Mouse (Mus musculus): ENCODE data around the gene Cntn3. TPM values are rescaled to one million over a fixed set of nuclear protein-coding genes. Genes with fewer than 3 reads are reported as not detected.

Cntn3 gene
- polyA plus RNA-seq, 1 experiment from 2014 or later = 4.0 TPM

DNA sequence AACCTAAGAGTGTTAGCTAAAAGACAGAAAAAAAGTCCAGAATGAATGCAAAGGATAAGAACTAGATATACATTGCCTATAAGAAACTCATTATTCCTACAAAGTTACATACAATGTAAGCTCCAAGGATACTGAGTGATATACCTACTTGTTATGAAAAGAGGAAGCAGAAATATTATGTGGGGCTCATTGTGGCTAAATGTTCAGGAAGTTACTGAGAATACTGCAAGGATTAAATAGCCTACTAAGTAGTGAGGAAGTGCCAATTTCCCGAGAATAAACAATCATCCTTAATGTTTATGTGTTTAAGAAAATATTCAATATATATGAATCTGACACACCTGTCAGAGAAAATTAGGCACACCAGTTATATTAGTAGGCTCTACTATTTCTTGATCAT is 341.9 kb downstream of the Cntn3 start:
- WGBS = 84% methylated on average over 1 of the region's 1 CpGs
- Histone ChIP-seq H3K4me2 (ENCODE audit: low read length) (no peak overlapping the region), H3K9ac (replicated peaks; ENCODE audit: low read length) (no peak overlapping the region), H3K9me3 (ENCODE audit: control insufficient read depth, low read length) (no peaks in the 10 kb centered on the region), H3K27ac (replicated peaks; ENCODE audit: low read depth, low read length) (no peak overlapping the region), H3K36me3 (ENCODE audit: control insufficient read depth, insufficient read depth, low read length) (no peaks in the 10 kb centered on the region), H3K4me1 (ENCODE audit: control insufficient read depth, insufficient read depth, low read length) (no peaks in the 10 kb centered on the region), H3K4me3 (replicated peaks; ENCODE audit: low read depth, low read length) (no peak overlapping the region), H3K27me3 (ENCODE audit: control insufficient read depth, insufficient read depth, low read length) (no peaks in the 10 kb centered on the region)
- ATAC-seq (ENCODE audit: low FRiP score, low TSS enrichment) = no peak
- DNase-seq = no peak

GRCm38 (mm10) chr6:102186316-102186715 is 386.6 kb downstream of the Cntn3 start:
- ATAC-seq (ENCODE audit: low FRiP score, low TSS enrichment) (no peak), DNase-seq (no peak)
- WGBS = 30% methylated on average over 1 of the region's 1 CpGs
- Histone ChIP-seq H3K4me3 (replicated peaks; ENCODE audit: low read depth, low read length) (no peak overlapping the region), H3K4me2 (ENCODE audit: low read length) (no peak overlapping the region), H3K9ac (replicated peaks; ENCODE audit: low read length) (no peak overlapping the region), H3K36me3 (ENCODE audit: control insufficient read depth, insufficient read depth, low read length) (no peaks in the 10 kb centered on the region), H3K4me1 (ENCODE audit: control insufficient read depth, insufficient read depth, low read length) (no peaks in the 10 kb centered on the region), H3K27ac (replicated peaks; ENCODE audit: low read depth, low read length) (no peak overlapping the region), H3K27me3 (ENCODE audit: control insufficient read depth, insufficient read depth, low read length) (no peaks in the 10 kb centered on the region), H3K9me3 (ENCODE audit: control insufficient read depth, low read length) (no peaks in the 10 kb centered on the region)

DNA sequence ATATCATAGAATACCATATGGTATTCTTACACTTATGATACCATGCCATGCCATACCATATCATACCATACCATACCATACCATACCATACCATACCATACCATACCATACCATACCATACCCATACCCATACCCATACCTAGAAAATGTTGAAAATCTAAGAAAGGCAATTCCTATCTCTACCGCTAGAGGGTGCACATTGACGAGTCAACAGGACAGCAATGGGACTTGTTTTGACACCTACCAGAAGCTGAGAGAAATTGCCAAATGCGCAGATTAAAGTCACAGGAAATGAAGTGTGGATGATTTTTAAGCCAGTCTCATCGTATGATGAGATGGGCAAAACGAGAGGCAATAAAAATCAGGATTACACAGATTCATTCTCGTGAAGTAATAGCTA is 402.0 kb downstream of the Cntn3 start:
- Histone ChIP-seq H3K9me3 (ENCODE audit: control insufficient read depth, low read length) (no peaks in the 10 kb centered on the region), H3K27ac (replicated peaks; ENCODE audit: low read depth, low read length) (no peak overlapping the region), H3K4me1 (ENCODE audit: control insufficient read depth, insufficient read depth, low read length) (no peaks in the 10 kb centered on the region), H3K4me2 (ENCODE audit: low read length) (no peak overlapping the region), H3K9ac (replicated peaks; ENCODE audit: low read length) (no peak overlapping the region), H3K36me3 (ENCODE audit: control insufficient read depth, insufficient read depth, low read length) (no peaks in the 10 kb centered on the region), H3K27me3 (ENCODE audit: control insufficient read depth, insufficient read depth, low read length) (no peaks in the 10 kb centered on the region), H3K4me3 (replicated peaks; ENCODE audit: low read depth, low read length) (no peak overlapping the region)
- ATAC-seq (ENCODE audit: low FRiP score, low TSS enrichment) = no peak
- 42% methylated on average over 6 of the region's 6 CpGs for WGBS
- peak; percentile 68 for DNase-seq

- no peak for DNase-seq
- no peaks in the 10 kb centered on the region for H3K27me3 ChIP-seq (ENCODE audit: control insufficient read depth, insufficient read depth, low read length)
- H3K4me2 ChIP-seq (ENCODE audit: low read length) = no peak overlapping the region
- H3K4me3 ChIP-seq (replicated peaks; ENCODE audit: low read depth, low read length) = no peak overlapping the region
- H3K9me3 ChIP-seq (ENCODE audit: control insufficient read depth, low read length) = no peaks in the 10 kb centered on the region
- H3K4me1 ChIP-seq (ENCODE audit: control insufficient read depth, insufficient read depth, low read length) = no peaks in the 10 kb centered on the region
- H3K27ac ChIP-seq (replicated peaks; ENCODE audit: low read depth, low read length) = no peak overlapping the region
- WGBS = 90% methylated on average over 3 of the region's 3 CpGs
- no peak overlapping the region for H3K9ac ChIP-seq (replicated peaks; ENCODE audit: low read length)
- ATAC-seq (ENCODE audit: low FRiP score, low TSS enrichment) = no peak
- no peaks in the 10 kb centered on the region for H3K36me3 ChIP-seq (ENCODE audit: control insufficient read depth, insufficient read depth, low read length)
Observed at GRCm38 (mm10) chr6:102161186-102161585, 411.7 kb downstream of the Cntn3 start.

DNA sequence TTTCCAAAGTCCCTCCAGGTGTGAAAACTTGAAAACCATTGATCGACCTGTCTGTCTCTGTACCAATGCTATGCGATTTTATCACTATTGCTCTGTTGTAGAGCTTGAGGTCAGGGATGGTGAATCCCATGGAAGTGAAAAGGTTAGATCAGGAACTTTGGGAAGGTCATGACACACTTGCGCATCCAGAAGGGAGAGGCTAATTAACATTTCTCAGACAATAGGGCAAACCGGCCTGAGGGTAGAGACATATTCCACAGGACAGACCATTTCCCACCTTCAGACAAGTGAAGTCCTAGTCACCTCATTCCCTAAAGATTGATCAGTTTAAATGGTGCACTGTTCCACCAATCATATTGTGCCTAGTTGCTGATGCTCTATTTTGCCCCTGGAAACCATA is 451.2 kb downstream of the Cntn3 start:
- WGBS = 94% methylated on average over 4 of the region's 4 CpGs
- no peak overlapping the region for H3K4me3 ChIP-seq (replicated peaks; ENCODE audit: low read depth, low read length)
- no peak overlapping the region for H3K27ac ChIP-seq (replicated peaks; ENCODE audit: low read depth, low read length)
- no peak overlapping the region for H3K9ac ChIP-seq (replicated peaks; ENCODE audit: low read length)
- H3K27me3 ChIP-seq (ENCODE audit: control insufficient read depth, insufficient read depth, low read length) = no peaks in the 10 kb centered on the region
- no peaks in the 10 kb centered on the region for H3K36me3 ChIP-seq (ENCODE audit: control insufficient read depth, insufficient read depth, low read length)
- no peaks in the 10 kb centered on the region for H3K4me1 ChIP-seq (ENCODE audit: control insufficient read depth, insufficient read depth, low read length)
- DNase-seq (no peak), ATAC-seq (ENCODE audit: low FRiP score, low TSS enrichment) (no peak)
- no peak overlapping the region for H3K4me2 ChIP-seq (ENCODE audit: low read length)
- no peaks in the 10 kb centered on the region for H3K9me3 ChIP-seq (ENCODE audit: control insufficient read depth, low read length)

DNA sequence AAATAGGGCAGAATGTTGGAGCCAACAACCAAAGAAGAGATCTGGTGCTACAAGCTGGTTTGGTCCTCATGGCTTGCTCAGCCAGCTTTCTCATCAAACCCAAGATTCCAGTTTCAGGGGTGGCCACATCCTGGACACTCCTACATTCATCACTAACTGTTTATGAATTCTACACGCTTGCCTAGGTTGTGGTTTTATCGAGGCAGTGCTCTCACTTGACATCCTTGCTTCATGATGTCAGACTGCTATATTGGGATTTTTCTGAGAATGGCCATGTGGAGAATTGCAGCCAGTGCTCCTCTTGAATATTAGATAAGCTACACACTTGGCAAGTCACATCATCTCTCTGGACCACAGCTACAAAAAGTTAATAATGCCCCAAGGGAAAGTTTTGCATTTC is 452.9 kb downstream of the Cntn3 start:
- H3K4me3 ChIP-seq (replicated peaks; ENCODE audit: low read depth, low read length) = no peak overlapping the region
- no peak overlapping the region for H3K27ac ChIP-seq (replicated peaks; ENCODE audit: low read depth, low read length)
- H3K4me2 ChIP-seq (ENCODE audit: low read length) = no peak overlapping the region
- DNase-seq (no peak), ATAC-seq (ENCODE audit: low FRiP score, low TSS enrichment) (no peak)
- H3K9ac ChIP-seq (replicated peaks; ENCODE audit: low read length) = no peak overlapping the region
- WGBS = 73% methylated on average over 2 of the region's 2 CpGs
- no peaks in the 10 kb centered on the region for H3K4me1 ChIP-seq (ENCODE audit: control insufficient read depth, insufficient read depth, low read length)
- no peaks in the 10 kb centered on the region for H3K36me3 ChIP-seq (ENCODE audit: control insufficient read depth, insufficient read depth, low read length)
- no peaks in the 10 kb centered on the region for H3K9me3 ChIP-seq (ENCODE audit: control insufficient read depth, low read length)
- no peaks in the 10 kb centered on the region for H3K27me3 ChIP-seq (ENCODE audit: control insufficient read depth, insufficient read depth, low read length)

DNA sequence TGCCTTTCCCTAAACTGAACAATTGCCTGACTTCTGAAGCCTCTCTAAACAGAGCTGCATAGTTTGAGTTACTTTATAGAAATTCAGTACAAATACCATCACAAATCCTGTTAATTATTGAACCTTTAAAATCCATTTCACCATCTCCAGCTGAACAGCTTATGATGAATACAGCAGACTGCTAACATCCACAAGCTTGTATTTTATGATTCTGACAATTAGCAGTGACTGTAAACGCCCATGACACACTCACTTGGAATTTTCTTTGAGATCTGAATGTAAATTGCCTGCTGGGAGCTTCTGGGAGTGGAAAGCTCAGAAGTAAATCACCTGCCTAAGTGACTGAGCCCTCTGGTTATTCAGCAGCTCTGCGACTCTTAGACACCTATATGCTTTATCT is 459.3 kb downstream of the Cntn3 start:
- DNase-seq (no peak), ATAC-seq (ENCODE audit: low FRiP score, low TSS enrichment) (no peak)
- no peak overlapping the region for H3K27ac ChIP-seq (replicated peaks; ENCODE audit: low read depth, low read length)
- H3K36me3 ChIP-seq (ENCODE audit: control insufficient read depth, insufficient read depth, low read length) = no peaks in the 10 kb centered on the region
- no peaks in the 10 kb centered on the region for H3K4me1 ChIP-seq (ENCODE audit: control insufficient read depth, insufficient read depth, low read length)
- H3K9ac ChIP-seq (replicated peaks; ENCODE audit: low read length) = no peak overlapping the region
- H3K27me3 ChIP-seq (ENCODE audit: control insufficient read depth, insufficient read depth, low read length) = no peaks in the 10 kb centered on the region
- no peak overlapping the region for H3K4me2 ChIP-seq (ENCODE audit: low read length)
- no peaks in the 10 kb centered on the region for H3K9me3 ChIP-seq (ENCODE audit: control insufficient read depth, low read length)
- H3K4me3 ChIP-seq (replicated peaks; ENCODE audit: low read depth, low read length) = no peak overlapping the region
- 64% methylated on average over 2 of the region's 2 CpGs for WGBS

All from midbrain, embryonic 14.5 days (tissue).